Mouse (Mus musculus): ENCODE measurements at regions not wholly inside any gene's neighbourhood (a gene's known extent, or its start where the extent isn't known, plus 50 kb on each side); places are given as distances from the start of the nearest gene placed in this dataset.

DNA sequence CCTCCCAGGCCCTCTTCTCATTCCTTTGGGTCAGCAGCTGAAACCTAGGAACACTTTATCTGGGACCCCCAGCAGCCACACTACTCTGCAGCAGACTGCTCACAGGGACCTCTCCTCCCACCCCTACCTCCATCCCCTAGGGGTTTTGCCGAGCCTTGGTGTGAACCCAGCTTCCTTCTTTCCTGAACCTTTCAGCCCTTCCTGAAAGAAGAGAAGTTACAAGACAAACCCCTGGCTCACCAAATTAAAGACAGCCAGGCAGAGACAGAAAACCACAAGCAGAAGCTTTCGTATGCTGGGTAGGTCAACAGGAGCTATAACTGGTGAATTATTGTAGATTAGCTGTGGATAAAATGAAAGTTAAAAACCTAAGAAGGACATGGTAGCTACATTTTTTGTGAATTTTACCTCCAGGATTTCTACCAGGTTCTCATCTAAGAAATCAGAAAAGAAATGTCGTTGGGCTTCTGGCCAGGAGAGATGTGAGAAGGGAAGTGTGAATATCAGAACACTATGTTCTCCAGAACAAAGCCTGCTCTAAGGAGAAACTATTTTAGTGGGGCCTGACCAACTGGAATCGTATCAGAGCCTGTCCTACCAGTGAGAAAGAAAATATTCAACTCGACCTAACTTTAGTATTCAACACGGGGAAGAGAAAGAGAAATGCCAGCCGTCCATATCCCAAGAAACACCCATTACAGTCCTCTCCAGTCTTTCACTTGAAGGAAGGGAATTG lies 147.4 kb downstream of the Snx18 start:
- no peak for TF ChIP-seq POLR2A (IDR thresholded peaks at IDR 0.05; ENCODE audit: control insufficient read depth, low read depth, low read length)
- TF ChIP-seq CTCF (IDR thresholded peaks at IDR 0.05; ENCODE audit: control insufficient read depth, insufficient read depth, insufficient replicate concordance, low read depth, low read length), result no peak

Measured in testis, adult 2 months (tissue).